Mouse (Mus musculus): ENCODE measurements around the gene Stard3.

DNA sequence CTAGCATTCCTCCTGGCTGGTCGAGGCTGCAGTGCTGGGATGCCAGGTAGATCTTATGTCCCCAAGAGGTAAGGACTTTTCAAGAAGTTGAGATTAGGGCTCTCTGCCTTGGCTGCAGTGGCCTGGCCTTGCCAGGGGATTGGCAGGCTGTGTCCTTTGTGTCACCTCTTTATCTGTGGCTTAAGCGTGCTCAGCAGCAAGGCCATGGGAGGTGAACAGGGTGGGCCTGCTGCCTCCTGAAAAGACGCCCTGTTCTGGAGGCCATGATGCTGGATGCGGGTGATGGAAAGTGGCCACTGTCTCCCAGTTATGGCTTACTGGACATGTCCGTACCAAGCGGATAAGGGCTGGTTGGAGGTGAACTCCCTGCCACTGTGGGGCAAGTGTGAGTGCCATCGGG is 21.2 kb downstream of the Stard3 start:
- TF ChIP-seq POLR2A (IDR thresholded peaks at IDR 0.05; ENCODE audit: control insufficient read depth, extremely low read depth, insufficient read depth, low read length, poor library complexity) (no peak), CTCF (IDR thresholded peaks at IDR 0.05; ENCODE audit: borderline replicate concordance, control insufficient read depth, extremely low read depth, insufficient read depth, low read length, poor library complexity) (no peak)

Data from thymus, adult 2 months (tissue).